Mouse (Mus musculus) A20 (cell line): ENCODE results near the gene Zfp697.
"Not testable (repeated sequence)": the region's sequence is repeated elsewhere in the genome, so short reads cannot be mapped to it uniquely, and the experiment has no call there.

Experiments
- DNase-seq: peaks from one replicate; pipeline ENCODE4 v3.0.0-alpha.2; 2011; ENCODE audit warnings: low read depth, low spot score

The Zfp697 gene

GRCm38 (mm10) chr3:98418991-98419785 is 36.9 kb downstream of the Zfp697 start:
- no peak for DNase-seq

GRCm38 (mm10) chr3:98419786-98420070 is 37.5 kb downstream of the Zfp697 start:
- DNase-seq, result no peak

- no peak for DNase-seq
These were observed 40.7 kb downstream of the Zfp697 start for GRCm38 (mm10) chr3:98422926-98423325.

- no peak for DNase-seq
These were observed 44.5 kb downstream of the Zfp697 start for GRCm38 (mm10) chr3:98426749-98427148.

GRCm38 (mm10) chr3:98427260-98427599 is 45.0 kb downstream of the Zfp697 start:
- DNase-seq, result no peak

- DNase-seq, result peak; percentile 92
These were observed 45.6 kb downstream of the Zfp697 start for GRCm38 (mm10) chr3:98427600-98428448.

GRCm38 (mm10) chr3:98428449-98428775 is 46.2 kb downstream of the Zfp697 start:
- DNase-seq, result no peak

GRCm38 (mm10) chr3:98428928-98429525 is 46.8 kb downstream of the Zfp697 start:
- peak; percentile 82 for DNase-seq

- DNase-seq, result peak; percentile 16
These were observed 52.0 kb downstream of the Zfp697 start for GRCm38 (mm10) chr3:98434088-98434816.

GRCm38 (mm10) chr3:98435030-98435429 is 52.8 kb downstream of the Zfp697 start:
- no peak for DNase-seq

GRCm38 (mm10) chr3:98442245-98442644 is 60.0 kb downstream of the Zfp697 start:
- not testable (repeated sequence) for DNase-seq

- peak; percentile 39 for DNase-seq
These were observed 61.0 kb downstream of the Zfp697 start for GRCm38 (mm10) chr3:98443149-98443779.

- not testable (repeated sequence) for DNase-seq
These were observed 61.7 kb downstream of the Zfp697 start for GRCm38 (mm10) chr3:98443924-98444323.

- not testable (repeated sequence) for DNase-seq
These were observed 71.5 kb downstream of the Zfp697 start for GRCm38 (mm10) chr3:98453786-98454185.

GRCm38 (mm10) chr3:98457026-98457425 is 74.8 kb downstream of the Zfp697 start, which contains the start of gene Gm4450:
Gm4450 (minus strand) TSS chr3:98457126.
- not testable (repeated sequence) for DNase-seq

GRCm38 (mm10) chr3:98469323-98469722 is 87.1 kb downstream of the Zfp697 start:
- DNase-seq, result not testable (repeated sequence)

- not testable (repeated sequence) for DNase-seq
These were observed 88.8 kb downstream of the Zfp697 start for GRCm38 (mm10) chr3:98471057-98471456.

GRCm38 (mm10) chr3:98471499-98471898 is 89.2 kb downstream of the Zfp697 start:
- not testable (repeated sequence) for DNase-seq

GRCm38 (mm10) chr3:98494184-98494583 is 111.9 kb downstream of the Zfp697 start:
- DNase-seq, result not testable (repeated sequence)

- DNase-seq, result not testable (repeated sequence)
These were observed 112.8 kb downstream of the Zfp697 start for GRCm38 (mm10) chr3:98495055-98495454.

GRCm38 (mm10) chr3:98496762-98497161 is 114.5 kb downstream of the Zfp697 start:
- not testable (repeated sequence) for DNase-seq
